Mouse (Mus musculus): Measurements from ENCODE around the gene Rtkn.
A peak's percentile ranks its signal among the peaks of the same experiment; 100 is the strongest.
"Not testable (repeated sequence)": the region's sequence is repeated elsewhere in the genome, so short reads cannot be mapped to it uniquely, and the experiment has no call there.

Gene Rtkn

DNA sequence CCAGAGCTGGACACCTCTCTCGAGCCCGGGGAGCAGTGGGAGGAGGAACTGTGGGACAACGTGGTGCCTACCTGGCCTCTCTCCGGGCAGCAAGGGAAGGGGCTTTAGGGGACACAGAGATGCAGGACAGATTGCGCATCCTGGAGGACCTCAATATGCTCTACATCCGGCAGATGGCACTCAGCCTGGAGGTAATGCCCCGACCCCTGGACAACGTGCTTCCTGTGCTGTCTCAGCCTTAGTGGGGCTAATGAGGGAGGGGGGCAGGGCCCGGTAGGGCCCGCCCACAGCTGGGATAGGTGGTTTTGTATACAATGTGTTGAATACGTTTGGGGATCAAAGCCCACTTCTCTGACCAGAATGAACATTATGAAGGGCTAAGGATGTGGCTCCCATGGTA lies 2.8 kb downstream of the Rtkn start:
- DNase-seq (ENCODE audit: low spot score), result no peak

DNA sequence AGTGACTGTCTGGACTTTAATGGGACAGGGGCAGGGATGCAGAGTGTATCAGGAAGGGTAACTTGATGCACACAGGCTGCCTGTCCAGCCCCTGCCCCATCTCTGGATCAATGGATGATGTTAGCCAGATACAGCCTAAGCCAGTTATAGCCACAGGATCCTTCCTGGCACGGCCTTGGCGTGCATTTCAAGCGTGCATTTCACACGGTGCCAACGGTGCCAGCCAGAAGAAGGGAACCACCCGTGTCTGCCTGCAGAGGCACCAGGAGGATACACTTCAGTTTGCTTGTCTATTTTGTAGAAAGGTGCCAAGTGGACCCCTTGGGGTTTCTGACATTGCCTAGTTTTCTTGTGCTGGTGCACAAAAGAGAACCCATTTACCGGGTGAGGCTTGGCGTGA lies 4.8 kb downstream of the Rtkn start:
- no peak for DNase-seq (ENCODE audit: low spot score)

DNA sequence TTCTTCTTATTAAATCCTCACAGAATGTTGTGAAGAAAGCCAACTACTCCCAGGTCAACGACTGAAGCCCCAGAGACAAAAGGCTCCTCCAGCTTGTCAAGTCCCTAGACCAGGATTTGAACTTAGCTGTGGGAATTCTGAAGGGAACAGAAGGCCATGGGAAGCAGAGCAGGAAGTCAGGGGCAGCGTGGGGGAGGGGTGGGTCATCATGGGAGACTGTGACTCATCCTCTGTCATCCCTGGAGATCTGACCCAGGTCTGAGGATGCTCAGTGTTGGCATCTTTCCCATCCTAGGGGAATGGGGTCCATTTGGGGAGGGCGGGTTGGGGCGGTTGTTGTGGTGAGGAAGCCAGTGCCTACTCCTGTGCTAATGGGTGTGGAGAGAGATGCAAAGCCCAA lies 6.4 kb downstream of the Rtkn start:
- DNase-seq (ENCODE audit: low spot score), result no peak

DNA sequence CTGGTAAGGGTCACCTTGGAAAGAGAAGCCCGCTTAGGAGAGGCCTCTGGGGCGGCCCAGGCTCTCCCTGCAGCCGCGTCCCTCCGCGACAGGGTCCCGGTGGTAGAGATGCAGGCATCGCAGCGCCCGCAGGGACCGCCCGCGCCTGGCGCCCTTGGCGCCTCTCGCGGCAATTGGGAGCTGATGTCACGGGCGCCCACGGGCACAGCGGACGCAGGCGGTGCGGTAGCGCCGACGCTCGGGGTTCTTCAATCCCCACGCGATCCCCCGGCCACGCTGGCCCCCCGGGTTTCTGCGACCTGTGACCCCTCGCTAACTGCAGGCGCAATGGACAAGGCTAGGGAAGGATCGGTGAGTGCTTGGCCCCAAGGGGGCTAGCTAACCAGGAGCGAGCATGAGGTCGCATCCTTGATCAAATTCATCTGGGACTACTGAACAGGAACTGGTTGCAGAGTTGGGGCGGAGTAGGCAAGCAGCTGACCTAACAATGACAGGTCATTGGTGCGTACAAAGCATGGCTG lies 7.0 kb downstream of the Rtkn start:
- no peak for DNase-seq (ENCODE audit: low spot score)

DNA sequence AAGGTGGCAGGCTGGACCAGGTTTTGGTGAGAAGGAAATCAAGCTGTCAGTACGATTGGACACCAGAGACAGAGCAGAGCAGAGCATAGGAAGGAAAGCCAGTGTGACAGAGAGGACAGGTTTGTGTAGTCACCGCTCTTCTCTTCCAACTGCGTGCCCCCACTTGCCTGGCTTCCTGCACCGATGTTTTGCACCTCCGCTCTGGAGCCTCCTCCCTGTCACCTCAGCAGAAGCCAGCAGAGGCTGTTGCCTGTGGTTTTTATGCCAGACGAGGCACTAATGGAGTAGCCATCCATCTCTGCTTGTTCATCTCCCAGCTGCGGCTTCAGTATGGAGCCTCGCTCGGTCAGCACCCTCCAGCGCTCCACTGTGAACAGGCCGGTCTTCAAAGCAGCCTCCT lies 7.6 kb downstream of the Rtkn start:
- no peak for DNase-seq (ENCODE audit: low spot score)

DNA sequence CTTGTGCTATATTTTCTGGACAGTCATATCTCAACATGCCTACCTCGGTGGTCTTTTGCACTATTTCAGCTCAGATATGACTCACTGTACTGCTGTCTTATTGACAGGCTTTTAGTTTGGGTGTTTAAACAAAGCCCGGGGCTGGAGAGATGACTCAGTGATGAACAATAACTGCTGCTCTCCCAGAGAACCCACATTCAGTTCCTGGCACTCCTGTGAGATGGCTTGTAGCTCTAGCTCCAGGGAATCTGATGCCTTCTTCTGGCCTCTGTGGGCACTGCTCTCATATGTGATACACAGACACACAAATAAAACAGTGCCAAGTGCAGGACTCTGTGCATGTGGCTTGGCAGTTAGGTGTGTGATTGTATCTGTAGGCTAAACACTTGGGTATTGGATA lies 9.9 kb downstream of the Rtkn start:
- DNase-seq (ENCODE audit: low spot score), result no peak

DNA sequence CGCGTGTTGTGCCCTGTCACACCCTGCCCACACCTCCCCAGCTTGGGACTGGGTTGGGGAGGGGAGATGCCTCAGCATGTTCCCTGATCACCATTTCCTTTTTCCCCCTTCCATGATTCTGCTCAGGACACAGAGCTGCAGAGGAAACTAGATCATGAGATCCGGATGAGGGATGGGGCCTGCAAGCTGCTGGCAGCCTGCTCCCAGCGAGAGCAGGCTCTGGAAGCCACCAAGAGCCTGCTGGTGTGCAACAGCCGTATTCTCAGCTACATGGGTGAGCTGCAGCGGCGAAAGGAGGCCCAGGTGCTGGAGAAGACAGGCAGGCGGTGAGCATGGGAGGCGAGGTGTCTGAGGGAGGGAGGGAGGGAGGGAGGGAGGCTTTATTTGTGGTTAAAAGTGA lies 10.5 kb downstream of the Rtkn start:
- no peak for DNase-seq (ENCODE audit: low spot score)

DNA sequence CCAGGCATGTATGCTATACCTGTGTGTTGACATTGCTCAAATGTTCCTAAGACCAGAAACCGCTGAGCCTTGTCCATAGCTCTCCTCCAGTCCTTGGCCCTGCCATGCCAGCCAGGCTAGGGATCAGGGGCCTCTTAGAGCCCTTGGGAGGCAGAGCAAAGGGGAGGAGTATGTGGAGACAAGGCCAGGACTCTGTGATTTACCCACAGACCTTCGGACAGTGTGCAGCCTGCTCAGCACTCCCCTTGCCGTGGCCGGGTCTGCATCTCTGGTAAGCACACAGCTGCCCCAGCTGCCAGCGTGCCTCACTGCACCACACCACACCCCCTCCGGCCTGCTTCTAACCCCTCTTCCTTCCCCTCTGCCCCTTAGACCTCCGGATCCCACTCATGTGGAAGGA lies 12.0 kb downstream of the Rtkn start:
- DNase-seq (ENCODE audit: low spot score), result no peak

DNA sequence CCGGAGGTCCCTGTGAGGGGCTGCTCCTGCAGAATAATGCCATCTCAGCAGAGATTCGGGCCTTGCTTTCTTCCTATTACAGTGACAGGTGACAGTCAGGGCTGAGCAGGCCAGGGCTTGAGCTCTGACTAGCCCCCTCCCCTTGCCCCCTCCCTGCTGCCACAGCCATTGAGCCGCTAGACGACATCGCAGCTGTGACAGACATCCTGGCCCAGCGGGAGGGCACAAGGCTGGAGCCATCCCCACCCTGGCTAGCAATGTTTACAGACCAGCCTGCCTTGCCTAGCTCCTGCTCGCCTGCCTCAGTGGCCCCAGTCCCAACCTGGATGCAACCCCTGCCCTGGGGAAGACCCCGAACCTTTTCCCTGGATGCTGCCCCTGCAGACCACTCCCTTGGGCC lies 16.5 kb downstream of the Rtkn start:
- no peak for DNase-seq (ENCODE audit: low spot score)

DNA sequence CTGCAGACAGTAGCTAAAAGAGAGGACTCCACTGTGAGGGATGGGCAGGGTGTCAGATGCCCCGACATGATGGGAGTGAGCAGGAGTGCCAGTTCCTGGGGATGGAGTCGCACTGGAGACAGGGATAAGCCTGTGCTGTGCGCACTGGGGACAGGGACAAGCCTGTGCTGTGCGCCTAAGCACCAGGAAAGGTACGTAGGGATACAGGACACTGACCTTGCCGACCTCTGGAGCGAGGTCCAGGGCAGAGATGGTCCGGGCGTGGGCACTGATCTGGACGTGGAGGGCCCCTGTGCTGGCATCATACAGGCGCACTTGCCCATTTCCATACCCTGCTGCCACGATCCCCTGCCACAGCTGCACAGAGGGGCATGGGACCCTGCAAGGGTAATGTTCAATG lies 17.8 kb downstream of the Rtkn start:
- DNase-seq (ENCODE audit: low spot score), result no peak

DNA sequence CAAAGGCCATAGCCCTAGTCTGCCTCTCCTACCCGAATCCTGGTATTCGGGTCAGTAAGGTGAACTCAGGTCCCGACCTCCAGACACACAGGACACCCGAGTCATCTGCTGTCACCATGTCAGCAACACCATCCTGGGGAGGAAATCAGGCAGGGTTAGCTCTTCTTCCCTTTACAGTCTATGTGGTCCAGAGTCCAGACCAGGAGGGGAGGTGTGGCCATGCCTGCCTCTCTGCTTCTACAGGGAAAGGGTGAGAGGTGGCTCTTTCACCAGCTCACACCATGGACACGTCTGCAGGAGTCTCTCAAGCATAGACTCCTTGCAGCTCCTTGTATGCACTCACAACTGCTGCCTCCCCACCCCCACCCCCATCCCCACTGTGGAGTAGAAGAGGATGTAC lies 18.2 kb downstream of the Rtkn start:
- DNase-seq (ENCODE audit: low spot score), result no peak

DNA sequence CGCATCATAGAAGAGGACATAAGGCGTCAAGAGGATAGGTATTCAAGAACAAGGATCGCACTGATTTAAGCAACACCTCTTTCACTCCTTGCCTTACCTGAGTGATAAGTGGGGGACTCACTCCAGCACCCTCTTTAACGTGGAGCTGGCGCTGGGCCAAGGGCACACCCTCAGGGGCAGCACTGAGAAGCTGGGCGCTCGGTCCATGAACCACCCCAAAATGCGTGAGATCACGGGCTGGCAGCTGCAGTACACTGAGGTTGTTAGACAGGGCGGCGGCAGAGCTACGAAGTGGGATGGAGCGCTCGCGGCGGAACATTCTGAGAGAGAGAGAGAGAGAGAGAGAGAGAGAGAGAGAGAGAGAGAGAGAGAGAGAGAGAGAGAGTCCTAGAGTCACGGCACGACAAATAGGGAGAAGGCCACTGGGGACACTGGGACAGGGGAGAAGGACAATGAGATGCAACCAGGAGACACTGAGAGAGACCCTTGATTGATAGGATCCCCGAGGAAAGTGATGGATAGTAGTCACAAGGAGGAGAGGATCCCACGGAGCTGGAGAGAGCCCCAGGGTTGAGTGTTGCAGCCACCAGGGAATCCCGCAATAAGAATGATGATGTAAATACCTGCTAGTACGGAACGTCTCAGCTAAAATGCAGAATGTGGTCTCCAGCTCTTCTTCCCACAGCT lies 20.4 kb downstream of the Rtkn start:
- no peak for DNase-seq (ENCODE audit: low spot score)

DNA sequence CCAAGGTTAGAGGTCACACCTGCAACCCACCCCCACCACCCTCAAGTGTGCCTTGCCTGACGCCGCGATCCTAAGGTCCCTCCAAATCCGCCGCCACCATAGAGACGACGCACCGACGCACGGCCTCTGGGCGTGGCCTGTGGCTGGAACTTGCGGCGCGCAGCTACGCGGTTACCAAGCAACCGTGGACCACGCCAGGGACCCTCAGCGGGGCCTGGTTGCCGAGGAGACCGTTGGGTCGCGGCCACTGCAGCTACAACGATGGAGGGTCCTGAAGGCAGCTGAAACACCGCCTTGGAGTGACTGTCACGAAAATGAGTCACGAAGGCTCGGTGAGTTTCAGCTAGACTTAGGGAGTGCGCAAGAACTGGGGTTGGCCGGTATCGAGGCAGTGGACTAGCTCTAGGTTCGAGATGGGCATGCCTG lies 21.0 kb downstream of the Rtkn start, which contains the start of the genes Wdr54 and 1700003E16Rik:
Gene Wdr54 (minus strand): TSS at position 139 of the 426 bp plus-strand sequence.
Gene 1700003E16Rik (plus strand): TSS at position 146 of the 426 bp plus-strand sequence.
- peak; percentile 78 for DNase-seq (ENCODE audit: low spot score)

DNA sequence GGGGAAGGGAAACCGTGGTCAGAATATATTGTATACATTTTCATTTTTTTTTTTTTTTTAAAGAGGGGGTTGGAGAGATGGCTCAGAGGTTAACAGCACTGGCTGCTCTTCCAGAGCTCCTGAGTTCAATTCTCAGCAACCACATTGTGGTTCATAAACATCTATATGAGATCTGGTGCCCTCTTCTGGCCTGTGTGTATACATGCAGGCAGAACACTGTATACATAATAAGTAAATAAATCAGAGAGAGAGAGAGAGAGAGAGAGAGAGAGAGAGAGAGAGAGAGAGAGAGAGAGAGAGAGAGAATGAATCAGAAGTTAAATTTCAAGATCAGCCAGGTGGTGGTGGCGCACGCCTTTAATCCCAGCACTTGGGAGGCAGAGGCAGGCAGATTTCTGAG lies 24.2 kb downstream of the Rtkn start:
- not testable (repeated sequence) for DNase-seq (ENCODE audit: low spot score)

DNA sequence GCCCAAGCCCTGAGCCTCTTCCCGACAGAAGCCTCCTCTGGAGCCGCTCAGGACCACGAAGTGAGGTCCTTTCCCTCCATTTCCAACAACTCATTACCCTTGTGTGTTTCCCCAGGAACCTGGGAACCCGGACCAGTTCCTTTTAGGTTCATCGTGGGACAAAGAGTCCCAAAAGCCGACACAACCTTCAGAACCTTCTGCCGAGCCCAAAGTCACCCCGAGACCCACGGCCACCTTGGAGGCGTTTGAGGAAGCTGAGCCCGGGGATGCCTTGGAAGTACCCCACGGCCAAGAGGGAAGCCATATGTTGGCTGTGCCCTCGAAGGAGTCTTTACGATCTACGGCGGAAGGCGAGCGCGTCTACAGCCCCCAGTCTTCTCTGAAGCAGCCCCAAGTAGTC lies 26.2 kb downstream of the Rtkn start:
- no peak for DNase-seq (ENCODE audit: low spot score)

DNA sequence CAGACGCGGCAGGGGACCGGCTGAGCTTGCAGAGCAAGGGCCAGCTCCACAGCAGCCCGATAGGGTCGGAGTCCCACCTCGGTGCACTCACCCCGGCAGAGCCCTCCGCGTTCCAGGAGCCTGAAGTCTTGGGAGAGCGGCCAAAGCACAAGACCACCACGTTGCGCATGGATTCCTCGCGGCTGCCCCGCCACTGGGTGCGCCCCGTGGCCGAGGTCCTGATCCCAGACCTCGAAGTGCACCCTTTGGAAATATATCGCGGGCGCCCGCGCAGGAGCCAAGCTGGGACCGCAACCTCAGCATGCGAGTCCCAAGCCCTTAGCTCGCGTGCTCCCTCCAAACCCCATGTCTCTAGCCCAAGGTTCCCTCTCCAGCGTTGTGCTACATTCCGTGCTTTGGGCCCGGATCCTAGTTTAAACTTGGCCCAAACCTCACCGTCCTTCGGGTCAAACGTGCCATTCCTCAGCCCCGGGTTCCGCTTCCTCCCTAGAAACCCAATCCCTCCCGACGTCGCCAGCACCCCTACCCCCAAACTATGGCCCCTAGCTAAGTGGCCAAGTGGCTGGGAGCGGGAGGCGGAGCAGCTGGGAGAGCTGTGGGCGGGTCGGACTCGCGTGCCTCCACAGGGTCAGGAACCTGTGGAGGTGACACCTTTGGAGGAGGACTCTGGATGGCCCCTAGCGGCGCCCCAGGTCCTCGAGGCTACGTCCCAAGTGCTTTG lies 26.8 kb downstream of the Rtkn start:
- DNase-seq (ENCODE audit: low spot score), result peak; percentile 63

DNA sequence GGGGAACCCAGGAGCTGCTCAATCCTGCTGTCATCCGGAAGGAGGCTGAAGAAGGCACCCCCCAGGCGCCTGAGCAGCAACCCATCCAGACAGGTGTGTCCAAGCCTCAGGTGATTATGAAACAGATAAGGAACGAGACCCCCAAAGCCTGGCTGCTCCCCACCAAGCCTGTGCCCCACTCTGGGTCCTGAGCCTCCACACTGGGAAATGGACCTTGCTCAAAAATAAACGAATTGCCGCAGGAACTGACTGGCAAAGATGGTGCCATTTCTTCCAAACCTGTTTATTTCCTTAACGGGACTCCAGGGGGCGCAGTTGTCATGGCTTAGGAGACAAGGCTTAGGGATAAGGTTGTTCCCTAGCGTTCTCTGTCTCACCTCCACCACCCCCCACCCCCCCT lies 27.4 kb downstream of the Rtkn start:
- DNase-seq (ENCODE audit: low spot score), result peak; percentile 66

DNA sequence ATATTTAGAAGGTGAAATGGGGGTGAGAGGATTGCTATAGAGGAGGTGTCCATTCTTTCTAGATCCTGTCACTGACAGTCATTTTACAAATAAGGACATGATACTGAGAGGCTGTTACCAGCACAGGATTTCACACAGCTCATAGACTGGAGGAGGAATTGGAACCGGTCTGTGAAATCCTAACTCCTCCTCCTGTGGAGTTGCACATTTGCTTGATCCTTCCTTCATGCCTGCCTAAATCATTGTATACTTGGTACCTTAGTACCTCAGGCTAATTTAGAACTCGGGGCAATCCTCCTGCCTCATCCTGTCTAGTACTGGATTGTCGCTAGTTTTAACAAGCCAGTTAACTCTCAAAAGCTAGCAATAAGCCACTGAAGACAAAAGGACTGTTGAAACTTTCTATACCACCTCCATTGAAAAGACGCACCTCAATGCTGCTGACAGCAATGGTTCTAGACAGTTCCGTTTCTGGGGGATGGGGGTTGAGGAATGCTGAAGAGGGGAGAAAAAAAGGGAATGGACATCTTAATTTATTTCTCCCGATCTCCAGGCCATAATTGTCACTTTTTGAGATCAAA lies 29.9 kb downstream of the Rtkn start:
- DNase-seq (ENCODE audit: low spot score), result no peak

DNA sequence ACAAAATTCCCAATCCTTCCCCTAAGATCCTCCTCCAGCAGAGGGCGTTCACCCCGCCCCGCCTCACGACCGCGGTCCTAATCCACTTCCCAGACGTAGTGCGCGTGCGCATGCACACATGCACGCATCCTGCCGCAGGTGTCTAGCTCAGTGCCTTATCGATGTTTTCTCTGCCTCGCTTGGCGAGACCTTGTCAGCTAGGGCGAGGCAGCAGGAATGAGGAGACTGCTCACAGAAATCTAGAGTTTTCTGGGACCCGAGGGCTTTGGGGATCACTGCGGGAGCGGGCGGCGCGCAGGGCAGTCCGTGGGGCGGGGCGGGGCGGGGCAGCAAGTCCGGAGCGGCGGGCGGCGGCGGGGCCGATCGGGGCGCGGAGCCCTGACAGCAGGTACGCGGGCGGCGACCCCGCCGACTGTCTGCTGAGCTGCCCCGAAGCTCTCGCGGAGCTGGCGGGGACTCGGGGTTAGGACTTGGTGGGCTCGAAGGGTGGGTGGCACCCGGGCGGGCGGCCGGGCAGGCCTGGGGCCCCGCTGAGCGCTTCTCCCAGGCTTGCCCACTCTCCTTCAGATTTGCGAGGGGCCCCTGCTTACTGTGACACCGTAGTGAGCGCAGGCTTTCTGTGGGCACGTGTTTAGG lies 30.5 kb downstream of the Rtkn start, which contains the start of gene Dctn1:
Gene Dctn1 (plus strand): TSS at position 314 of the 636 bp plus-strand sequence.
- peak; percentile 94 for DNase-seq (ENCODE audit: low spot score)

DNA sequence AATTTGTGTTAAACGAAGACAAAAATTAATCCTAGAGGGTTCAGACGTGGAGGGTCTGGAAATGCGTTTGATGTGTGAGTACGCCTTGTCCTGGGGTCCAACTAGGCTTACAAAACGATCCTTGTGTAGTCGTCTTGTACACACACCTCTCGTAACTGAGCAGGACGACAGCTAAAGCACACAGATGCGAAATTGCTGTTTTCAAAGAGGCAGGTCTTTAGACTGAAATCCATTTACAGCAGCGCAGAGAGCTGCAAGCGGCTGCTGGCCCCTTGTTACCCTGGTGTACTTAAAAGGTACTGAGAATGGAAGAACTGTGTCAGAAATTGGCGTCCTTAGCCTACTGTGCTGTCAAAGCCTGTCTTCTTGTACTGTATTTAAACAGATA lies 31.0 kb downstream of the Rtkn start:
- DNase-seq (ENCODE audit: low spot score), result no peak

DNA sequence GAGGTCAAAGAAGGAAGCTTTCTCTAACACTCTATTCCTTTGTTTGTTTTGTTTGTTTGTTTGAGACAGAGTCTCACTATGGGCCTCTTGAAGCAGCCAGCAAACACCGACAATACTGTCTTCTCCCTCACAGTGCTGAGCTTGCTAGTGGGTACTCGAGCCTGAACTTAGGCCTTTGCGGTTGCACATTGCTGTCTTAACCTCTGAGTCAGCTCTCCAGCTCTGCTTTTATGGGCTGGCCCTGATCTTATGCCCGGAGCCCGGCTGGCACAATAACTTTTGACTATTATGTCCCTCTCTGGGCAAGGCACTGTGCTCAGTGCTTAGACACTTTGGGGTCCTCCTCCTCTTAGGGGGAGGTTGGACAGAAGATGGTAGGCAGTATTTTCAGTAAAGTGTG lies 34.6 kb downstream of the Rtkn start:
- no peak for DNase-seq (ENCODE audit: low spot score)

DNA sequence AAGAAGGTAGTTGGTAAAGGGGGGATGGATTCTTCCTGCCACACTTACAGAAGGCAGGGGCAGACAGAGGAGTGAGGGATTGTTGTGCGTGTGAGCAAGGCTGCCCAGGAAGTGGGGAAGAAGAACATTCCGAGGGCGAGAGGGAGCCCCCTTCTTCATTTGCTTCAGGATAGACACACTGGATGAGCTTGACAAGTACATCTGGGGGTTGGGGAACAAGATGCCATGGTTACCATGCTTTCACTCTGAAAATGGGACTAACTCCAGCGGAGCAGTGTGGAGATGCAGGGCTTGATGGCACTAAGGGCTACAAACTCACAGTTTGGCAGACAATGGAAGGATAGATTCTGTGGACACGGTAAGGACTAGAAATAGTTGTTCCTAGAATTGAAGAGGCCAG lies 35.8 kb downstream of the Rtkn start:
- DNase-seq (ENCODE audit: low spot score), result no peak

Measured in testis, postnatal 14 days (tissue).